Mouse (Mus musculus): ENCODE measurements around the gene Pex26.

GRCm38 (mm10) chr6:121174761-121175160, 8.7 kb upstream of the Pex26 start:
- TF ChIP-seq GATA1 (IDR thresholded peaks at IDR 0.05; ENCODE audit: low read length) (no peak), TAL1 (IDR thresholded peaks at IDR 0.05; ENCODE audit: low read length) (no peak)

Measured in erythroblast, embryonic 14.5 days (primary cell).